Mouse (Mus musculus): ENCODE measurements around the gene Dkk2.

- TF ChIP-seq CTCF (IDR thresholded peaks at IDR 0.05; ENCODE audit: borderline replicate concordance, extremely low read depth, insufficient read depth, insufficient read length) (no peak), POLR2A (IDR thresholded peaks at IDR 0.05; ENCODE audit: borderline replicate concordance, extremely low read depth, insufficient read depth, insufficient read length, poor library complexity, severe bottlenecking) (no peak)
These were observed 20.2 kb upstream of the Dkk2 start for GRCm38 (mm10) chr3:132064920-132065319.

Measured in brain, embryonic 14.5 days (tissue).